Mouse (Mus musculus) olfactory bulb, adult 2 months (tissue): Measurements from ENCODE around the gene Sox5. TPM values are rescaled to one million over a fixed set of nuclear protein-coding genes. Genes with fewer than 3 reads are reported as not detected.
"Not testable (repeated sequence)": the region's sequence is repeated elsewhere in the genome, so short reads cannot be mapped to it uniquely, and the experiment has no call there.

Experiments used
- H3K27ac ChIP-seq: fragments of 200-500 bp; 2 replicates; pipeline ENCODE4 v1.5.1; 2012; ENCODE audit warnings: low read depth, low read length; ENCODE audit not compliant: insufficient read depth
- H3K4me1 ChIP-seq: fragments of 200-500 bp; 2 replicates; pipeline ENCODE4 v1.6.1; 2012; ENCODE audit warnings: low read length; ENCODE audit not compliant: control insufficient read depth, insufficient read depth
- H3K4me3 ChIP-seq: fragments of 200-500 bp; 2 replicates; pipeline ENCODE4 v1.5.1; 2012; ENCODE audit warnings: mild to moderate bottlenecking, low read depth, low read length, moderate library complexity; ENCODE audit not compliant: insufficient read depth
- CTCF ChIP-seq: fragments of 200-500 bp; IDR thresholded peaks from 2 replicates; pipeline ENCODE4 v1.5.1; 2012; ENCODE audit warnings: low read depth, mild to moderate bottlenecking, low read length, moderate library complexity; ENCODE audit not compliant: insufficient read depth
- POLR2A ChIP-seq: fragments of 200-500 bp; IDR thresholded peaks from 2 replicates; pipeline ENCODE4 v1.6.1; 2012; ENCODE audit warnings: mild to moderate bottlenecking, low read depth, low read length, moderate library complexity; ENCODE audit not compliant: insufficient read depth
- WGBS: fragments of 180-500 bp; shearing (Covaris S2); methylation state at CpG from one replicate; pipeline ENCODE4 v1.1.7; 2018; 5-methylcytosine and 5-hydroxymethylcytosine counted together
- polyA plus RNA-seq: library from polyadenylated mRNA; stranded (reverse); fragments of >200 nt; gene quantifications from 2 replicates; pipeline ENCODE4 v1.2.4, GENCODE M21; 2012; ENCODE audit warnings: low replicate concordance; ENCODE audit not compliant: missing spikeins, insufficient read depth, insufficient read length

Sox5 gene
- polyA plus RNA-seq, 1 experiment, result not detected

DNA sequence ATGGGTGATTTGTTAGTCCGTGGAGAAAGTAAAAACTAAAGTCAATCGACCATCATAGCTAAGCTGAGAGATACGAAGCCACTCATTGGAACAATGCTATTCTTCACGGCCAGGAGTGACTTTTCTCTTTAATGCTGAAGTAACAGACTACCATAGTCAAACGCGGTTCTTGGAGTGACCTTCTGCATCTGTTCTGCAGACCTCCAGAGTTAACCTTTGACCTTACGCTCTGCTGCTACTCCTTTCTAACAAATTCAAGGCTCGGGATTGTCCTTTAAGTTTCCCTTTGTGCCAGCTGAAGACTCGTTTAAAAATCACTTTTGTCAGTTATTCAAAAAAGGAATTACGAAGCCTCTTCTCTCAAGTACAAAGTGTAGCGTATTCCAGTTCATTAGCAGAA lies 545.2 kb downstream of the Sox5 start:
- 75% methylated on average over 11 of the region's 11 CpGs for WGBS
- Histone ChIP-seq H3K27ac (no peak overlapping the region), H3K4me3 (no peak overlapping the region), H3K4me1 (no peaks in the 10 kb centered on the region)
- TF ChIP-seq POLR2A, result no peak
- TF ChIP-seq CTCF, result no peak

DNA sequence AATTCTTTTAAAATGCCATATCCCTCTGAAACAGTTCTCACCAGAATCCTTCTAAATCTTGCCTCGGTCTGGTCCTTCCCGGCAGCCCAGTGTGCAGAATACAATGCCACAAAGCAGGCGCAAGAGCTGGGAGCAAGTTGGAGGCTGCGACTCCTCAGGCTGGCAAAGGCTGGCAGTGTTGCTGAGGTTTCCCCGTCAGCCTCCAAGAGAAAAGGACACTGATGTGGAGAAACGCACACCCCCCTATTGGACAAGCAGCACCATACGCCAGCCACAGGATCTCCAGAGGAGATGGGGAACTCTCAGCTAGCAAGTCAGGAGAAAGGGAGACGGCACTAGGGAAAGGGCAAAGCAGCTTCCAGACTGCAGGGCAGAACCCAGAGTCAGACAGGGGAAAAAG lies 577.8 kb downstream of the Sox5 start:
- Histone ChIP-seq H3K4me3 (0 out of 2 replicates have a peak overlapping the region, but pooled peaks have one; percentile 2), H3K27ac (no peak overlapping the region; the same call in 1 of the 2 replicates), H3K4me1 (peaks cover 4% of the 10 kb centered on the region; the same call in 1 of the 2 replicates)
- WGBS, result 23% methylated on average over 8 of the region's 8 CpGs
- TF ChIP-seq CTCF (no peak), POLR2A (no peak)

DNA sequence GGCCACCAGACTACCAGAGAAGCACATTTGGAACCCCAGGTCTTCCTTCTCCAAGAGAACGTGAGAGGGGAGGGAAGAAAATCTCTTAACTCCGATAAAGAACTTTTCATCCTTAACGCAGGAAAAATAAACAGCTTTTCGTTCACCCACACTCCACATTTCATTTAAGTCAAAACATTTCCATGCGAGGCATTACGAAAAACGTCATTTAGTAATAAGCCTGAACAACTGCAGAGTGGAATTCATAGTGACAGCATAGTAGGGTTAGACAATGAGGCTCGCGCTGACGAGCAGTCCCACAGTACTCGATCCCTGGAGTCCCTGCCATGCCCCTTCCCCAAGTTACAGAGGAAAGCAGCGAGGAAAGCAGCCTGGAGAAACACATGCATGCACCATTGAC lies 578.8 kb downstream of the Sox5 start:
- TF ChIP-seq CTCF (no peak), POLR2A (no peak)
- WGBS, result 17% methylated on average over 12 of the region's 12 CpGs
- H3K4me1 ChIP-seq, result peaks cover 4% of the 10 kb centered on the region; the same call in 1 of the 2 replicates
- H3K27ac ChIP-seq, result no peak overlapping the region
- peak overlapping the region; percentile 19; the same call in 1 of the 2 replicates for H3K4me3 ChIP-seq

GRCm38 (mm10) chr6:144201402-144202040 lies 580.3 kb downstream of the Sox5 start:
- 86% methylated on average over 5 of the region's 5 CpGs for WGBS
- H3K4me1 ChIP-seq, result peaks cover 4% of the 10 kb centered on the region; the same call in 1 of the 2 replicates

DNA sequence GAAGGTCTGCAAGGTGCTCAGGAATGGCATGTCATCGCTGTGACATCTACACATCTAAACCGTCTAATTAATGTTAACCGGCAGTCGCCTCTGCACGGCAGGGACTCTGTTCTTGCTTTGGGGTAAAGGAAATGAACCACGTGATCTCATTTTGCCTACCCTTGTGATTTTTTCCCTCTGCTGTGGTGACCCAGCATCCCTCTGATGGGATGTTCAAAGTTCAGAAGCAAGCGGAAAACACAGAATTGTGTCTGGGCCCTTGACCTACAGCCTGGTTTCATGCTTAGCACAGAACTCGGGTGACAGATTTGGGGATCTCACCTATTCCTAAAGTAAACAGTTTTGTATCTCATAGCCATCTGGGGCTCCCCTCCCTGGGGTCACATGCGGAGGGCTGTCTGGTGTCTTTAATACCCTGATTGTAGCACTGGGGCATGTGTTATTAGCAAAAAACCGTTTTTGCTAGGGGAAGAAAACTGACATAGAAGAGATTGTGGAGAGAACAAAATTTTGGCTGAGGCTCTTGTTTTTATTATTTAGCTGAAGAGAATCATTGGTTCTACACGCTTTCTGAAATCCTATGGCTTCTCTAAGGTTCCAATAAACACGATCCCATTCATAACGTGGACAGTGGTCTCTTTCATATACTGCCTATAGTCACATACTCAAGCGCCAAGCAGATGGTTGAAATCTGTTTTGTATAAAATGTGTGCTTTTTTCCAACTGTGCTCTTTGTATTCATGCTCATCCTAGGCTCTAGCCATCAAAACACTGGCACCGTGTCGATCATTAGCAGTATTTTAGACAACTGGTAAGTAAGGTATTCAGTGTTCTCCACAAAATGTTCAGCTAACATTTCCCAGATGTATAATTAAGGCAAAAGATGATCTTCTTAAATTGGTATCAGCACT lies 584.3 kb downstream of the Sox5 start:
- Histone ChIP-seq H3K4me3 (no peak overlapping the region), H3K4me1 (no peaks in the 10 kb centered on the region), H3K27ac (no peak overlapping the region)
- WGBS, result 71% methylated on average over 16 of the region's 16 CpGs
- TF ChIP-seq CTCF (no peak), POLR2A (no peak)

More at GRCm38 (mm10) chr6:144201402-144202040, 580.3 kb downstream of the Sox5 start:
- no peak overlapping the region for H3K27ac ChIP-seq
- H3K4me3 ChIP-seq, result no peak overlapping the region
- TF ChIP-seq POLR2A (no peak), CTCF (no peak)

GRCm38 (mm10) chr6:144195934-144196333 lies 585.8 kb downstream of the Sox5 start:
- WGBS, result 67% methylated on average over 14 of the region's 14 CpGs
- Histone ChIP-seq H3K27ac (no peak overlapping the region), H3K4me1 (no peaks in the 10 kb centered on the region), H3K4me3 (no peak overlapping the region)
- TF ChIP-seq CTCF, result no peak
- no peak for TF ChIP-seq POLR2A

DNA sequence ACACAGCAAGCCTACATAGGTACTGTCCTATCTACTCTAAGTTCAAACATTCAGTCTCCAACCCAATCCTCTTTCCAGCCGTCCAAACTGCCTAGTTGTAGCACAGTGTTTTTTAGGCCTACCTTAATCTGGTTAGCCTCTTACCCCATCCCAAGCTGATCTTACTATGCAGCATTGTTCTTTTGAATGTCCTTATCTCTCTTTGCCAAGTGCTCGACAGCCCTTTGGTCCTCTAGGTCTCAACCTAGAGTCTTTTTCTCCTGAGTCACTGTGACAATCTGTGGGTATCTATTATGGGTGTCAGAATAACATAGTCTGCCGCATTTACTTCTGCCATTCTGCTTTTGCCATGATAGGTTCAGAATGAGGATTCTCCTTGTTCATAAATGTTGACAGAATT lies 598.7 kb downstream of the Sox5 start:
- Histone ChIP-seq H3K4me3 (no peak overlapping the region), H3K4me1 (no peaks in the 10 kb centered on the region; the same call in 1 of the 2 replicates), H3K27ac (no peak overlapping the region)
- 86% methylated on average over 3 of the region's 3 CpGs for WGBS
- TF ChIP-seq CTCF (no peak), POLR2A (no peak)

GRCm38 (mm10) chr6:144182429-144182828 lies 599.3 kb downstream of the Sox5 start:
- WGBS, result 95% methylated on average over 13 of the region's 13 CpGs
- H3K4me3 ChIP-seq, H3K27ac ChIP-seq, H3K4me1 ChIP-seq: not testable (repeated sequence)

DNA sequence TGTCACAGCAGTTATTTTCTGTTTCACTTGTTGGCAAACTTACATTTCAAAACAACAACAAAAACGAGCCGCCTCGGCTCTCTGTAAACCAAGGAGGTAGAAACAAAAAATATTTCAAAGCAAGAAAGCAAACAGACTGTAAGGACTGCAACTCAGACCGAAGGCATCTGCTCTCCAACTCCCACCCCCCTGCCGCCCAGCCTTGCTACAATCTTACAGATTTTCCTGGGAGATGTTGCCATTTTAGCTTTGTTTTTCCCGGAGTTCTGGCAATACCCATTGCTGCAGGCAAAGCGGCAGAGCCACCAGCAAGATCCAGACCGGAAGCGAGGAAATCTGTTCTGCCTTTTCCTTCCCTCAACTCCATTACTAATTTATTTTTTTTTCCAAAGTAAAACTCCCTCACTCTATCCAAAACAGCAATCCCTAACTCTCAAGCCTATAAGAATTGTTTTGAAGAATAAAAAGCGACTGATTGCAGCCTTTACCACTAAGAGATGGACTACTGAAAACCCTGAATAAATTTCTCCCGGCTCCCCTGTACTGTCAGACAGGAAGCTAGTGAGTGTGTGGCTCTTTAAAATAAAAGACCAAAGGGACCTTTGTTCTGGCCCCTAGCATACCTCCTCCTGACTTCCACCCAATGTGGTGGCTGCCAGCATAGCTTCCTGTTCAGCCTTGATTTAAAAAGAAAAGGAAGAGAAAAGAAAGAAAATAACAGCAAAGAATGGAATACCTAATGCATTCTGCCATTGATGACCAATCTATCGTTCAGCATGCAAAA lies 600.5 kb downstream of the Sox5 start:
- no peaks in the 10 kb centered on the region; the same call in 1 of the 2 replicates for H3K4me1 ChIP-seq
- H3K27ac ChIP-seq, result no peak overlapping the region
- H3K4me3 ChIP-seq, result peak overlapping the region; percentile 17; the same call in 1 of the 2 replicates
- WGBS, result 19% methylated on average over 12 of the region's 12 CpGs
- TF ChIP-seq POLR2A (no peak), CTCF (no peak)
